Mouse (Mus musculus) intestine, embryonic 15.5 days (tissue): ENCODE data around the gene Cyp1b1. TPM values are rescaled to one million over a fixed set of nuclear protein-coding genes. Genes with fewer than 3 reads are reported as not detected.

Experiments used
- ATAC-seq: fragments of 200-750 bp; cut with Nextera tagmentation; 2 replicates; pipeline ENCODE4 v1.8.0; 2017; ENCODE audit warnings: moderate TSS enrichment, moderate library complexity
- H3K27ac ChIP-seq: fragments of 300-500 bp; sonication (generic); 2 replicates; pipeline ENCODE4 v1.5.1; 2015; ENCODE audit warnings: mild to moderate bottlenecking, inconsistent platforms
- H3K27me3 ChIP-seq: fragments of 300-500 bp; sonication (generic); replicated peaks from 2 replicates; pipeline ENCODE4 v1.6.1; 2015; ENCODE audit warnings: inconsistent platforms
- H3K36me3 ChIP-seq: fragments of 300-500 bp; sonication (generic); 2 replicates; pipeline ENCODE4 v1.6.1; 2015; ENCODE audit warnings: inconsistent platforms
- H3K4me1 ChIP-seq: fragments of 300-500 bp; sonication (generic); replicated peaks from 2 replicates; pipeline ENCODE4 v1.6.1; 2015; ENCODE audit warnings: inconsistent platforms
- H3K4me2 ChIP-seq: fragments of 300-500 bp; sonication (generic); replicated peaks from 2 replicates; pipeline ENCODE4 v1.6.1; 2015; ENCODE audit warnings: mild to moderate bottlenecking, inconsistent platforms
- H3K4me3 ChIP-seq: fragments of 300-500 bp; sonication (generic); replicated peaks from 2 replicates; pipeline ENCODE4 v1.5.1; 2015; ENCODE audit warnings: inconsistent platforms
- H3K9ac ChIP-seq: fragments of 300-500 bp; sonication (generic); 2 replicates; pipeline ENCODE4 v1.6.1; 2015; ENCODE audit warnings: inconsistent platforms
- H3K9me3 ChIP-seq: fragments of 300-500 bp; sonication (generic); 2 replicates; pipeline ENCODE4 v1.6.1; 2016; ENCODE audit warnings: inconsistent platforms
- WGBS: fragments of 180-500 bp; shearing (Covaris S2); methylation state at CpG from one replicate; pipeline ENCODE4 v1.1.7; 2015; 5-methylcytosine and 5-hydroxymethylcytosine counted together
- polyA plus RNA-seq: library from polyadenylated mRNA; unstranded; fragments of >200 nt; fragmentation: Nextera tagmentation; extraction: Ambion mirVana; gene quantifications from 2 replicates; pipeline ENCODE4 v1.2.1, GENCODE M21; 2015

The Cyp1b1 gene
- polyA plus RNA-seq, 1 experiment from 2014 or later = 8.6 TPM

DNA sequence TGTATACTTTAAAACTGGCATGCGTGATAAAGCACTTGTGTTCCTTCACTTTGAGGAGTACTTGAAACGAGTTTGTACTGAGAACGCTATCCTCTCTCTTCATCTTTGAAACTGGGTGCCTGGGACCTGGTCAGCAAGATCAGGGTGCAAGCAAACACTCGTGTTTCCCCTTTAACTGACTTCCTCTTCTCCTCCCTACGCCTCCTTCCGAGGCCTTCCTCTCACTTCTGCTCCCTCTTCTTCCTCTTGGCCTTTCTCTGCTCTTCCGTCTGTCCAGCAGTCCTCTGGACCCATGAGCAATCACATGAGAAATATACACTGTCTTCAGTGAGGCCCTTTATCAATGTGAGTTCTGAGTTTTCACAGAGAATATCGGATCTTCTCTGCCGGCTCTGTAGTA lies 53.0 kb downstream of the Cyp1b1 start:
- H3K4me2 ChIP-seq = no peak overlapping the region
- no peak overlapping the region for H3K9ac ChIP-seq
- H3K4me1 ChIP-seq = no peaks in the 10 kb centered on the region
- H3K27me3 ChIP-seq = no peaks in the 10 kb centered on the region
- H3K36me3 ChIP-seq = no peaks in the 10 kb centered on the region
- 77% methylated on average over 9 of the region's 9 CpGs for WGBS
- no peak overlapping the region for H3K27ac ChIP-seq
- no peaks in the 10 kb centered on the region for H3K9me3 ChIP-seq
- H3K4me3 ChIP-seq = no peak overlapping the region
- ATAC-seq = no peak

DNA sequence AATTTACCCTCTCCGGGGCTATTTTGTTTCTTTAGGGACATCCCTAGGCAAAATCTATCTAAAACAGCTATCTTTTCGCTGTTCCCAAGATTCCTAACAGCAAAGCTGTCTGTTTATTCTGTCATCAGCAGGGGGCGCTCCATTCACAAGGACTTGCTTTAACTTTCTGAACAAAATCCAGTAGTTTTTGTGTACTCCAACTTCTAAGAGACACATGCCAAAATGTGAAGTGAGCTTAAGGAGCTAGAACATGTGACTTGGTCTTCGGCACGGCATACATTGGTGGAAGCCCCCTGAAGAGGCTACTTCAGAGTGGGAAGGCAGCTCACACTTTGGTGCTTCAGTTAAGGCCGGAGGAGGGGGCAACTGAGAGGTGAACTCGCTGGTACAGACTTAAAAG lies 53.5 kb downstream of the Cyp1b1 start:
- Histone ChIP-seq H3K27ac (no peak overlapping the region), H3K27me3 (no peaks in the 10 kb centered on the region), H3K9me3 (no peaks in the 10 kb centered on the region), H3K4me1 (no peaks in the 10 kb centered on the region), H3K4me2 (no peak overlapping the region), H3K4me3 (no peak overlapping the region), H3K9ac (no peak overlapping the region), H3K36me3 (no peaks in the 10 kb centered on the region)
- no peak for ATAC-seq
- WGBS = 44% methylated on average over 7 of the region's 7 CpGs

DNA sequence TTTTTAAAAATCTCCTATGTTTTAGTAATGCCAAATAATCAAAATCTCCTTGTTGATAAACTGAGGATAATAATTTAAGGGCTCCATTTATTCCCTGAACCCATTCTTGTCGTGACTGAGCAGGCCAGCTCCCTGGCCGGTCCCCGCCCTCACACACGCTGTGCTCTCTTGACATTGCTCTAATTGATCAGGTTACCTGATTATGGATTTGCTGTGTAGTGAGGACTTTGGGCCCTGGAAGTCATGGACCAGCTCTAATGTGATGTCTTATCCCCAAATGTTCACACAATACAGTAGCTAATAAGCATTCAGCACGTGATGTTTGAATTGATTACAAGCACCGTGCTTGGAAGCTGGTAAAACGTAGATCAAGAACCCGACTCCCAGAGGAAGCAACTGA lies 56.0 kb downstream of the Cyp1b1 start:
- no peaks in the 10 kb centered on the region for H3K27me3 ChIP-seq
- H3K4me3 ChIP-seq = no peak overlapping the region
- H3K36me3 ChIP-seq = no peaks in the 10 kb centered on the region
- H3K4me2 ChIP-seq = no peak overlapping the region
- 73% methylated on average over 8 of the region's 8 CpGs for WGBS
- H3K27ac ChIP-seq = no peak overlapping the region
- no peaks in the 10 kb centered on the region for H3K4me1 ChIP-seq
- no peaks in the 10 kb centered on the region for H3K9me3 ChIP-seq
- no peak overlapping the region for H3K9ac ChIP-seq
- 0 out of 2 replicates have a peak, but pooled peaks have one; percentile 34 for ATAC-seq

DNA sequence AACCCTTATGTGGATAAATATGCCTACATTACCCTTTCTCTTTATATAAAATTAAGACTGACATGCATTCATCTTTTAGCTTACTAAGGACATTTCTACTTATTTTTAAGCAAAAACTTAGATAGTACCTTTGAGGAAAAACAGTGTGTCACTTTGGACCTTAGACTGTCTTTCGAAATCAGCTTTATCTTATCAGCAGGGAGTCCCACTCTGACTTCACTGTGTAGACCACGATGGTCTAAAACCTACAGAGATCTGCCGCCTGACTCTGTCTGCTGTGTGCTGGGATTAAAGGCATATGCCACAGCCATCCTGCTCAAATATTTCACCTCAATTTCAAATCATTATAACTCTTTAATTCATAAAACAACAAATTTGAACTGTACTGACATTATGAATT lies 56.4 kb downstream of the Cyp1b1 start:
- Histone ChIP-seq H3K9ac (no peak overlapping the region), H3K27ac (no peak overlapping the region)
- 54% methylated on average over 3 of the region's 3 CpGs for WGBS

DNA sequence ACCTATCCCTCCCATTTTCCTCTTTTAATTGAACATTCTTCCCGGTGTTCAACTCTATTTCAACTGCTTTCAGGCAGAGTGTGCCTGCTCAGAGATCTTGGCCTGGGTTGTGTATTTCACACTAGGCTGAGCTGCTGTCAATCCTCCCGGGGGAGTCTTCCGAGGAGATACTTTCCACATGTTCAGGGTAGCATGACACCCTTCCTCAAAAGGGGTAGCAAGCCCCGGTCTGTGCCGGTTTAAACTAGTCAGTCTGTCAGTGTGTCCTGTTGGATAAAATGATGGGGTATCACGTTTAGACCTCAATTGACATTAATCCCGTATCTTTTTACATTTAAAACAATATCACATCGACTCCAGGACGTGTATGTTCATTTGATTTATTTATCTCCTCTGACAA lies 57.1 kb downstream of the Cyp1b1 start:
- ATAC-seq = no peak
- no peak overlapping the region for H3K9ac ChIP-seq
- no peaks in the 10 kb centered on the region for H3K36me3 ChIP-seq
- no peak overlapping the region for H3K4me2 ChIP-seq
- H3K4me1 ChIP-seq = no peaks in the 10 kb centered on the region
- H3K9me3 ChIP-seq = no peaks in the 10 kb centered on the region
- 70% methylated on average over 9 of the region's 9 CpGs for WGBS
- no peak overlapping the region for H3K27ac ChIP-seq
- no peak overlapping the region for H3K4me3 ChIP-seq
- H3K27me3 ChIP-seq = no peaks in the 10 kb centered on the region

More for the DNA sequence above, 56.4 kb downstream of the Cyp1b1 start:
- Histone ChIP-seq H3K36me3 (no peaks in the 10 kb centered on the region), H3K4me2 (no peak overlapping the region), H3K27me3 (no peaks in the 10 kb centered on the region), H3K4me3 (no peak overlapping the region), H3K4me1 (no peaks in the 10 kb centered on the region), H3K9me3 (no peaks in the 10 kb centered on the region)
- ATAC-seq = peak; percentile 58; the same call in 1 of the 2 replicates

DNA sequence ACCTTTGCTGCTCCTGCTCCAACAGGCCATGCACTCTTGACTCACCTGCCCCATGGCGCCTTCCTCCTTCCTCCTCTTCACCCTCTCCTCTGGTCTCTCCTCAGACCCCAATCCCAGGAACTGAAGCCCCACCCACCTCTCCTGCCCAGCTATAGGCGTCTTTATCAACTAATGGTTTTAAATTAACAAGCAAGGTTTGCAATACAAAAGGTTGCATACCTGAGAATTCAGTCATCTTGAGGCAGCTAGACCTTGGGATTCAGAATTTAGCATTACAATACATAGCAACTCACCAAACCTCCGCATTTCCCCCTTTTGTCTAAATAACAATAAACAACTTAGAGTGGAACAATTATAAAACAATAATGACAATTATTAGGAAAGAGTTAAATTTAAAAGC lies 60.7 kb downstream of the Cyp1b1 start:
- no peaks in the 10 kb centered on the region for H3K36me3 ChIP-seq
- 74% methylated on average over 3 of the region's 3 CpGs for WGBS
- H3K4me2 ChIP-seq = no peak overlapping the region
- no peak overlapping the region for H3K27ac ChIP-seq
- no peak overlapping the region for H3K4me3 ChIP-seq
- no peaks in the 10 kb centered on the region for H3K4me1 ChIP-seq
- no peaks in the 10 kb centered on the region for H3K9me3 ChIP-seq
- H3K9ac ChIP-seq = no peak overlapping the region
- H3K27me3 ChIP-seq = no peaks in the 10 kb centered on the region
- no peak for ATAC-seq

DNA sequence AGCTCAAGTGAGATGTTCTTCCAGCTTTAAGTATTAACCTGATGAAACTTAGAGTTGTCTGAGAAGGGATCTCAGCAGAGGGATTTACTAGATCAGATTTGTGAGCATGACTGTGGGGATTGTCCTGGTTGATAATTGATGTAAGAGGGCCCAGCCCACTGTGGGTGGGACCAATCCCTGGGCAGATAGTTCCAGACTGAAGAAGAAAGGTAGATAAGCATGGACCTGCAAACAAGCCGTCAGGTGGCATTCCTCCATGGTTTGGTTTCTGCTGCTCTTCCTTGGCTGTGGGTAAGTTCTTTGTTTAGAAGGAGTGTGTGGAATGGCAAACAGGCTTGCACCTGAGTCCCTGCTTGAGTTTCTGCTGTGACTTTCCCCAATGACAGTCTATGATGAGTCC lies 61.7 kb downstream of the Cyp1b1 start:
- H3K27me3 ChIP-seq = no peaks in the 10 kb centered on the region
- H3K9me3 ChIP-seq = no peaks in the 10 kb centered on the region
- H3K9ac ChIP-seq = no peak overlapping the region
- no peak overlapping the region for H3K4me2 ChIP-seq
- ATAC-seq = no peak
- H3K4me3 ChIP-seq = no peak overlapping the region
- WGBS = 47% methylated on average over 1 of the region's 1 CpGs
- H3K27ac ChIP-seq = no peak overlapping the region
- no peaks in the 10 kb centered on the region for H3K36me3 ChIP-seq
- no peaks in the 10 kb centered on the region for H3K4me1 ChIP-seq

Other genes starting within 250 kb of the Cyp1b1 start
- 9.7 and 10.2 TPM in 2 replicates for gene Rmdn2, start 103.2 kb downstream of the Cyp1b1 start, polyA plus RNA-seq
- 42.6 and 43.9 TPM in 2 replicates for gene Atl2, start 181.1 kb upstream of the Cyp1b1 start, polyA plus RNA-seq